In genomic region chr17:35201787-35202186, GRCm38 (mm10) we compare ENCODE assay signal across 9 mouse cellular contexts. TPM values are rescaled to one million over a fixed set of nuclear protein-coding genes. Genes with fewer than 3 reads are reported as not detected.
DNase-seq lines count a peak whose midpoint lies in the region; ATAC-seq and TF ChIP-seq lines count a peak whose summit lies in the region.
"Had no signal": no experiment of that assay in that cellular context is flagged by ENCODE, and none has a peak within 500 bp of the region (broad histone marks: within the 10 kb centered on the region; RNA-seq: fewer than 3 reads in every experiment).

TSS of gene Tnf (minus strand) at chr17:35202007.

- TF ChIP-seq EP300 in heart, postnatal 0 days (IDR thresholded peaks at IDR 0.05; ENCODE audit: low read depth), result no peak

- H3K9ac ChIP-seq in heart, postnatal 0 days (replicated peaks; ENCODE audit: low read depth, low read length), result no peak within 1 kb of the TSS
- peak within 1 kb of the TSS; percentile 30; the same call in 1 of the 2 replicates for H3K9ac ChIP-seq in liver, embryonic 15.5 days
- H3K9ac ChIP-seq: hindbrain, embryonic 15.5 days had no signal

- peak within 1 kb of the TSS; percentile 2; the same call in 1 of the 2 replicates for H3K4me3 ChIP-seq in heart, postnatal 0 days (ENCODE audit: low read depth, low read length)
- peak within 1 kb of the TSS; percentile 40 for H3K4me3 ChIP-seq in liver, embryonic 15.5 days (replicated peaks)
- H3K4me3 ChIP-seq in midbrain, embryonic 10.5 days, result no peak within 1 kb of the TSS
- H3K4me3 ChIP-seq: hindbrain, embryonic 15.5 days had no signal

- DNase-seq in ovary, postnatal 14 days (ENCODE audit: low spot score), result peak; percentile 28
- no peak for DNase-seq in ovary, postnatal 36 days (ENCODE audit: low spot score)
- DNase-seq in heart, postnatal 0 days (ENCODE audit: low spot score), result no peak
- peak; percentile 64 to 78 for DNase-seq in spleen, postnatal 4 days (ENCODE audit: low spot score in 2 of 2)
- no peak for DNase-seq in midbrain, embryonic 10.5 days (ENCODE audit: low spot score)
- DNase-seq in right cerebral cortex, postnatal 14 days, result no peak
- DNase-seq in frontal cortex, postnatal 14 days (ENCODE audit: low spot score in 2 of 2), result no peak

- no peaks in the 10 kb centered on the region for H3K4me1 ChIP-seq in heart, postnatal 0 days (ENCODE audit: control insufficient read depth, insufficient read depth)
- peaks cover 11% of the 10 kb centered on the region; the same call in 1 of the 2 replicates for H3K4me1 ChIP-seq in liver, embryonic 15.5 days (replicated peaks)
- peaks cover 12% of the 10 kb centered on the region; the same call in 1 of the 2 replicates for H3K4me1 ChIP-seq in midbrain, embryonic 10.5 days
- H3K4me1 ChIP-seq: hindbrain, embryonic 15.5 days had no signal

- TF ChIP-seq CTCF in heart, postnatal 0 days (IDR thresholded peaks at IDR 0.05; ENCODE audit: low read depth), result no peak

- H3K36me3 ChIP-seq in heart, postnatal 0 days (replicated peaks; ENCODE audit: control insufficient read depth, insufficient read depth, low read length), result no peaks in the 10 kb centered on the region
- no peaks in the 10 kb centered on the region for H3K36me3 ChIP-seq in liver, embryonic 15.5 days (replicated peaks)
- H3K36me3 ChIP-seq in midbrain, embryonic 10.5 days, result no peaks in the 10 kb centered on the region
- H3K36me3 ChIP-seq: hindbrain, embryonic 15.5 days had no signal

- H3K4me2 ChIP-seq in heart, postnatal 0 days (ENCODE audit: low read depth, low read length), result peak within 1 kb of the TSS; percentile 23
- peak within 1 kb of the TSS; percentile 41 for H3K4me2 ChIP-seq in liver, embryonic 15.5 days
- H3K4me2 ChIP-seq: hindbrain, embryonic 15.5 days had no signal

- peaks cover 58% of the 10 kb centered on the region for H3K27me3 ChIP-seq in heart, postnatal 0 days (ENCODE audit: control insufficient read depth, insufficient read depth, low read length)
- H3K27me3 ChIP-seq in liver, embryonic 15.5 days, result peaks cover 73% of the 10 kb centered on the region
- H3K27me3 ChIP-seq in midbrain, embryonic 10.5 days (ENCODE audit: low read depth, poor library complexity, severe bottlenecking), result peaks cover 74% of the 10 kb centered on the region

- no peak within 1 kb of the TSS for H3K27ac ChIP-seq in heart, postnatal 0 days (ENCODE audit: low read depth)
- H3K27ac ChIP-seq in liver, embryonic 15.5 days (replicated peaks), result peak within 1 kb of the TSS; percentile 71
- H3K27ac ChIP-seq in midbrain, embryonic 10.5 days (replicated peaks), result no peak within 1 kb of the TSS
- H3K27ac ChIP-seq: hindbrain, embryonic 15.5 days had no signal

- H3K9me3 ChIP-seq in heart, postnatal 0 days (replicated peaks; ENCODE audit: control insufficient read depth, low read length), result no peaks in the 10 kb centered on the region
- H3K9me3 ChIP-seq in liver, embryonic 15.5 days (replicated peaks), result no peaks in the 10 kb centered on the region
- H3K9me3 ChIP-seq in midbrain, embryonic 10.5 days (replicated peaks), result no peaks in the 10 kb centered on the region
- H3K9me3 ChIP-seq: hindbrain, embryonic 15.5 days had no signal

- 31% methylated on average over 13 of the region's 13 CpGs for WGBS in heart, postnatal 0 days
- 8% methylated on average over 13 of the region's 13 CpGs for WGBS in liver, embryonic 15.5 days (ENCODE audit: insufficient replicate concordance)
- WGBS in midbrain, embryonic 10.5 days, result 55% methylated on average over 13 of the region's 13 CpGs

- ATAC-seq in heart, postnatal 0 days (ENCODE audit: insufficient read depth, low read depth), result no peak
- no peak for ATAC-seq in liver, embryonic 15.5 days (ENCODE audit: insufficient read depth)

RNA-seq across cellular contexts. Expression of gene Tnf, which starts in this region (rescaled TPM):
- total RNA-seq in heart, postnatal 0 days (2014; rRNA removed; ENCODE audit: low replicate concordance), result 0.53 TPM in 1 of 2 replicates, not detected in the other
- polyA plus RNA-seq in heart, postnatal 0 days (2015; fragmentation: Nextera tagmentation; extraction: Ambion mirVana), result 0.12 and 0.21 TPM in 2 replicates
- 0.31 and 0.36 TPM in 2 replicates for polyA plus RNA-seq in liver, embryonic 15.5 days (2015; fragmentation: Nextera tagmentation; extraction: Ambion mirVana)
- 0.07 TPM in 1 of 2 replicates, not detected in the other for polyA plus RNA-seq in midbrain, embryonic 10.5 days (2016; fragmentation: Nextera tagmentation; extraction: Ambion mirVana)
- polyA plus RNA-seq: hindbrain, embryonic 15.5 days had no signal

Comparison
In these comparisons a context has a peak if more than half of its experiments do, and no peak if none do; other contexts are left out.
1. DNase-seq: peak in ovary, postnatal 14 days (single experiment) and spleen, postnatal 4 days (2 of 2); none in ovary, postnatal 36 days (single experiment), heart, postnatal 0 days (single experiment), midbrain, embryonic 10.5 days (single experiment), right cerebral cortex, postnatal 14 days (single experiment) and frontal cortex, postnatal 14 days (0 of 2).